Mouse (Mus musculus) embryonic fibroblast, embryonic 13.5 days (primary cell): ENCODE measurements around the gene Capn8.

ENCODE experiments used
- CTCF ChIP-seq: IDR thresholded peaks from 2 replicates; pipeline ENCODE4 v1.5.1; 2011; ENCODE audit warnings: mild to moderate bottlenecking, control low read depth, low read length, moderate library complexity, borderline replicate concordance; ENCODE audit not compliant: insufficient read depth
- POLR2A ChIP-seq: IDR thresholded peaks from 2 replicates; pipeline ENCODE4 v1.6.1; 2011; ENCODE audit warnings: low read depth, mild to moderate bottlenecking, control low read depth, low read length, moderate library complexity

DNA sequence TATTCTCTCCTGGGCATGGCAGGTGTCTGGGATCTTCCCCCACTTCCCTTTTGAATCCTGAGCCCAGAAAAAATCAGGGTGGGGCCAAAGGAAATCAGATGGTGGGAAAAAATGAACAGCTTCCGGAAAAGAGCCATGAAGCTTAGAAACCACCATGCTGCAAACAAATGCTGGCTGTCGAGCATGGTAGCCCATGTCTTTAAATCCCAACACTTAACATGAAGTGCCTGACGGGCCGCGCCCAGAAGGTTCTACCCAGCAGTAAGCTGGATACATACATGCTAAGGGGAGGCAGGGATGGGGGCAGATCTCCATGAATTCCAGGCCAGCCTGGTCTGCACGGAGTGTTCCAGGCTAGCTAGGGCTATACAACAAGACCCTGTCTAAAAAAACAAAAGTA, 46.0 kb upstream of the Capn8 start:
- TF ChIP-seq CTCF (no peak), POLR2A (no peak)
